Mouse (Mus musculus) CH12.LX (cell line): Measurements from ENCODE around the gene Spaca6.

Experiments
- CHD2 ChIP-seq: IDR thresholded peaks from 2 replicates; pipeline ENCODE4 v1.6.1; 2011; ENCODE audit warnings: low read length, improper control_type of control experiment
- CTCF ChIP-seq, 2 experiments: IDR thresholded peaks in 1 of 2; conservative IDR thresholded peaks in 1 of 2; 2 replicates each; pipeline ENCODE4 v1.5.1; 2011 to 2012; ENCODE audit warnings: low read depth in 2 of 2, low read length in 2 of 2, improper control_type of control experiment in 1 of 2, inconsistent platforms in 1 of 2, mild to moderate bottlenecking in 1 of 2, moderate library complexity in 1 of 2
- KAT2A ChIP-seq: IDR thresholded peaks from 2 replicates; pipeline ENCODE4 v1.6.1; 2012; ENCODE audit warnings: low read length, improper control_type of control experiment, inconsistent platforms; ENCODE audit not compliant: insufficient replicate concordance
- MXI1 ChIP-seq: IDR thresholded peaks from 2 replicates; pipeline ENCODE4 v1.6.1; 2011; ENCODE audit warnings: mild to moderate bottlenecking, low read depth, low read length, improper control_type of control experiment
- NELFE ChIP-seq: IDR thresholded peaks from 2 replicates; pipeline ENCODE4 v1.6.1; 2011; ENCODE audit warnings: low read depth, low read length, improper control_type of control experiment
- POLR2A ChIP-seq: IDR thresholded peaks from 2 replicates; pipeline ENCODE4 v1.6.1; 2011; ENCODE audit warnings: low read depth, mild to moderate bottlenecking, improper control_type of control experiment, low read length
- POLR2AphosphoS2 ChIP-seq: IDR thresholded peaks from 2 replicates; pipeline ENCODE4 v1.6.1; 2011; ENCODE audit warnings: low read depth, low read length, improper control_type of control experiment
- TBP ChIP-seq: conservative IDR thresholded peaks from 2 replicates; pipeline ENCODE4 v1.6.1; 2011; ENCODE audit warnings: low read depth, low read length, improper control_type of control experiment
- TCF12 ChIP-seq: IDR thresholded peaks from 2 replicates; pipeline ENCODE4 v1.6.1; 2014; ENCODE audit warnings: low read depth, mild to moderate bottlenecking, inconsistent platforms, low read length, improper control_type of control experiment
- UBTF ChIP-seq: IDR thresholded peaks from 2 replicates; pipeline ENCODE4 v1.6.1; 2012; ENCODE audit warnings: low read depth, mild to moderate bottlenecking, inconsistent platforms, low read length, improper control_type of control experiment, moderate library complexity
- USF2 ChIP-seq: conservative IDR thresholded peaks from 2 replicates; pipeline ENCODE4 v1.6.1; 2011; ENCODE audit warnings: low read depth, low read length, improper control_type of control experiment
- ZC3H11A ChIP-seq: IDR thresholded peaks from 2 replicates; pipeline ENCODE4 v1.6.1; 2012; ENCODE audit warnings: low read depth, mild to moderate bottlenecking, inconsistent platforms, low read length, improper control_type of control experiment
- ZKSCAN1 ChIP-seq: IDR thresholded peaks from 2 replicates; pipeline ENCODE4 v1.6.1; 2012; ENCODE audit warnings: low read depth, inconsistent platforms, low read length, improper control_type of control experiment, borderline replicate concordance
- ZMIZ1 ChIP-seq: IDR thresholded peaks from 2 replicates; pipeline ENCODE4 v1.6.1; 2012; ENCODE audit warnings: low read depth, mild to moderate bottlenecking, inconsistent platforms, low read length, improper control_type of control experiment

DNA sequence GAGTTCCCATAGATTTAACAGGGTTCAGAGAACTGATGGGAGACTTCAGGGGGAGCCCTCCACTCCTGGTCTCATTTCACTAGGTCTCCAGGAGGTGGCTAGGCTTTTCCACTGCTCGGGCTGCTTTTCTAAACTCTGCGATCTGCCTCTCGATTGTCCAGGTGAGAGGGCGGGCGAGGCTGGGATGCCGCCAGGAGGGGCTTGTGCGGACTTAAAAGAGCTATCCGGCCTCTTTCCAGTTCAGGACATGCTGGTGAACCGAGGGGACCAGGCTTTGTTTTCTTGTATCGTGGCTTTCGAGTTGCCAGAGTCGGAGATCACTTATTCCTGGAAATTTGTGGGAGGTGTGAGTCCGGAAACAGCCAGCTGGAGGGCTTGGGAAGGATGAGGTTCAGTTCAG, 10.5 kb downstream of the Spaca6 start:
- no peak for TF ChIP-seq ZMIZ1
- TF ChIP-seq TBP = no peak
- no peak for TF ChIP-seq MXI1
- TF ChIP-seq ZKSCAN1 = no peak
- TF ChIP-seq KAT2A = no peak
- TF ChIP-seq USF2 = no peak
- no peak for TF ChIP-seq CTCF (conservative IDR thresholded peaks at IDR 0.05 in 1 of 2, IDR thresholded peaks at IDR 0.05 in 1 of 2; ENCODE audit: low read depth in 2 of 2, low read length in 2 of 2)
- TF ChIP-seq TCF12 = no peak
- TF ChIP-seq ZC3H11A = no peak
- TF ChIP-seq CHD2 = no peak
- no peak for TF ChIP-seq UBTF
- no peak for TF ChIP-seq POLR2A
- TF ChIP-seq POLR2AphosphoS2 = no peak
- TF ChIP-seq NELFE = no peak
